Mouse (Mus musculus): ENCODE results near the gene Erbb3. TPM values are rescaled to one million over a fixed set of nuclear protein-coding genes. Genes with fewer than 3 reads are reported as not detected.
A peak's percentile ranks its signal among the peaks of the same experiment; 100 is the strongest.
"Not testable (repeated sequence)": the region's sequence is repeated elsewhere in the genome, so short reads cannot be mapped to it uniquely, and the experiment has no call there.

The Erbb3 gene
- polyA plus RNA-seq (2015; fragmentation: Nextera tagmentation; extraction: Ambion mirVana), result 30.5 and 31.5 TPM in 2 replicates

DNA sequence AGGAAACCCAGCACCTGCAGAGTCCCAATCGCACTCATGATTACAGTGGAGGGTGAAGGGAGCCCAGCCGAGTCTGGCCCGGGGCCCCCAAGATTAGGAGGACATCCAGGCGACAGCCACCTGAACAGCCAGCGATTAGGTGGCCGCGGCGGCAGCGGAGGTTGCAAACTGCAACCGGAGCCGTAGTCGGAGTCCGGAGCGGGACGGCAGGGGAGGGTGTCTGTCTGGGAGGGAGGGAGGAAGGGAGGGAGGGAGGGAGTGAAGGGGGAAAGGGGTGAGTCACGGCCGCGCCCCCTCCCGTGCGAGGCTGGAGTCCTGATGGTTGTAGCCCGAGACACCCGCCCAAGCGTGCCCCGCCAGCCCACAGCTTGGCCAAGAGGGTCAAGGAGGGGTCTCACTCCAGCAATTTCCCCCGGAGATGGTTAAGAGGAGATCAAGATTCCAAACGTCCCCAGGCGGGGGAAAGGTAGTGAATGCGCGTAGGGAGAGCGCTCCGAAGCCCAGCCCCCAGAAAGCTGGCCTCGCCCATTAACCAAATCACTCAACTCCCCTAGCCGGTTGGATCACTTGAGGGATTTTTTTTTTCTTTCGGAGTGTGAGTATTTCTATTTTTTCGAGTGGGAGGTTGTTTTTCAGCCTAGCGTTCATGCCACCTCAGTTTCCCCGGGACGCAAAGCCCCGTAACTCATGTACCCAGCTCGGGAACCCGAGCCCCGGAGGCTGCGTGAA lies at the start of gene Erbb3:
Erbb3 (minus strand) TSS at position 189 of the 729 bp plus-strand sequence.
- H3K36me3 ChIP-seq, result no peaks in the 10 kb centered on the region
- no peaks in the 10 kb centered on the region for H3K9me3 ChIP-seq
- H3K4me3 ChIP-seq (replicated peaks), result peak within 1 kb of the TSS; percentile 71
- H3K9ac ChIP-seq, result peak within 1 kb of the TSS; percentile 66
- peak within 1 kb of the TSS; percentile 95 for H3K4me2 ChIP-seq (replicated peaks)
- peaks cover 22% of the 10 kb centered on the region for H3K27me3 ChIP-seq (replicated peaks)
- H3K4me1 ChIP-seq (replicated peaks), result 0 out of 2 replicates have a peak, but pooled peaks cover 11% of the 10 kb centered on the region
- under 1% methylated on average over 43 of the region's 43 CpGs for WGBS
- peak within 1 kb of the TSS; percentile 88 for H3K27ac ChIP-seq
- peak; percentile 72 for ATAC-seq

DNA sequence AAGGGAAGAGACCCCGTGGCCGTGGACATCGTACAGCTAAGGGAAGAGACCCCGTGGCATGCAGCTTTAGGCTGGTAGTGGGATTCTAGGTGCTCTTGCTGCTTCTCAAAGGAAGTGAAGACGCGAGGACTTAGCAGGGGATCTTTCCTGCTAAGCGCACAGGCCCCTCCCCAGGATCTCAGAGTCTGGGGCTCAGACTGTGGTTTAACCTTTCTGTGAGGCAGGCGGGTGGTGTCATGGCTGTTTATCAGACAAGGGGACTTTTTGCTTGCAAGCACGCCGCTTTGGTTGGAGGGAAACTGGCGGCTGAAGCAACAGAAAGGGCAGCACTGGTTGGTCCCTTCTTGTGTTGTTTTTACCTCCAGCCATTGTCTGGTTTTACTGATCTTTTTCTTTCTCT lies 47.6 kb upstream of the Erbb3 start:
- Histone ChIP-seq H3K4me1 (replicated peaks) (no peaks in the 10 kb centered on the region), H3K9ac (no peak overlapping the region), H3K9me3 (no peaks in the 10 kb centered on the region), H3K27ac (no peak overlapping the region), H3K4me3 (replicated peaks) (no peak overlapping the region), H3K27me3 (replicated peaks) (no peaks in the 10 kb centered on the region), H3K36me3 (no peaks in the 10 kb centered on the region), H3K4me2 (replicated peaks) (no peak overlapping the region)
- ATAC-seq, result no peak
- 28% methylated on average over 11 of the region's 11 CpGs for WGBS

DNA sequence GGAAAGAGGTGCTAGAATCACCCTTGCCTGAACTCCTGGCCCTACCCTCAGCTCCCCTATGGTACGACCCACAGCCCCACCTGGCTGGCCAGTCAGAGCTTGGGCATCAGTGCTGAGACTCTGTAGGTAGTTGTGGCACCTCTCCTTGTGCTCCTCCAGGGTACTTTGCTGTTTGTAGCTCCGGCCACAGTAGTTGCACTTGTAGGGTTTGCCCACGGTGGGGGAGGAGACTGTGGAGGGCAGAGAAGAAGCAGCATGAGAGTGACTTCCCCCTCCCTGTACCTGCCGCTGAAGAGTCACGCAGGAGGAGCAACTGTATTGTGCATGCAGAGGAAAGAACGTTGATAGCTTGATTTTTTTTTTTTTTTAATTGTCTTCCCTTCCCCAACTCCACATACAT lies 47.1 kb upstream of the Erbb3 start:
- Histone ChIP-seq H3K4me1 (replicated peaks) (no peaks in the 10 kb centered on the region), H3K4me3 (replicated peaks) (no peak overlapping the region), H3K27me3 (replicated peaks) (no peaks in the 10 kb centered on the region), H3K36me3 (no peaks in the 10 kb centered on the region), H3K27ac (no peak overlapping the region), H3K9ac (no peak overlapping the region), H3K4me2 (replicated peaks) (no peak overlapping the region), H3K9me3 (no peaks in the 10 kb centered on the region)
- ATAC-seq, result no peak
- WGBS, result 59% methylated on average over 5 of the region's 6 CpGs

GRCm38 (mm10) chr10:128635697-128636096 lies 46.2 kb upstream of the Erbb3 start:
- no peak overlapping the region for H3K27ac ChIP-seq
- H3K36me3 ChIP-seq, result no peaks in the 10 kb centered on the region
- H3K4me2 ChIP-seq (replicated peaks), result no peak overlapping the region
- H3K4me1 ChIP-seq (replicated peaks), result no peaks in the 10 kb centered on the region
- no peak for ATAC-seq
- no peaks in the 10 kb centered on the region for H3K9me3 ChIP-seq
- 95% methylated on average over 13 of the region's 13 CpGs for WGBS
- no peak overlapping the region for H3K4me3 ChIP-seq (replicated peaks)
- H3K9ac ChIP-seq, result no peak overlapping the region
- no peaks in the 10 kb centered on the region for H3K27me3 ChIP-seq (replicated peaks)

DNA sequence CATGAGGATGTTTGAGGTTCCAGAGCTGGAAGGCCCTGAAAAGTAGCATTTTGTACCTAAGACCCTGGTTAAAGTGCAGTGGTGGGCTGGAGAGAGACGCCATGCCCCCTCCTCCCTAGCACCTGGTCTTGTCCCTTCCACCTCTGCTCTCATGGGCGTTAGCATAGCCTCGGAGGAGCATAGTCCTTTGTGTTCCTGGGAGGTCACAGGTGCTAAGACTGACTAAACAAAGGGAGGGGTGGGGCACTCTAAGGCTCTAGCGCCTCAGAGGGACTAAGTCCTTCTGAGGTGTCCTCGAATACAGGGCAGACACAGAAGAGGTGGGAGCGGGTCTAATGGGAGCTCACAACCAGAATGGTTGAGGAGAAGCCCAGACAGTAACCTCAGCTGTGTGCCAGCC lies 42.1 kb upstream of the Erbb3 start:
- H3K9me3 ChIP-seq, result no peaks in the 10 kb centered on the region
- no peak overlapping the region for H3K27ac ChIP-seq
- peak; percentile 34 for ATAC-seq
- H3K9ac ChIP-seq, result no peak overlapping the region
- H3K36me3 ChIP-seq, result no peaks in the 10 kb centered on the region
- WGBS, result 24% methylated on average over 6 of the region's 6 CpGs
- H3K4me2 ChIP-seq (replicated peaks), result no peak overlapping the region
- H3K4me1 ChIP-seq (replicated peaks), result no peaks in the 10 kb centered on the region
- H3K27me3 ChIP-seq (replicated peaks), result no peaks in the 10 kb centered on the region
- no peak overlapping the region for H3K4me3 ChIP-seq (replicated peaks)

- H3K27ac ChIP-seq, result not testable (repeated sequence)
Observed at GRCm38 (mm10) chr10:128630306-128630705, 40.9 kb upstream of the Erbb3 start.

DNA sequence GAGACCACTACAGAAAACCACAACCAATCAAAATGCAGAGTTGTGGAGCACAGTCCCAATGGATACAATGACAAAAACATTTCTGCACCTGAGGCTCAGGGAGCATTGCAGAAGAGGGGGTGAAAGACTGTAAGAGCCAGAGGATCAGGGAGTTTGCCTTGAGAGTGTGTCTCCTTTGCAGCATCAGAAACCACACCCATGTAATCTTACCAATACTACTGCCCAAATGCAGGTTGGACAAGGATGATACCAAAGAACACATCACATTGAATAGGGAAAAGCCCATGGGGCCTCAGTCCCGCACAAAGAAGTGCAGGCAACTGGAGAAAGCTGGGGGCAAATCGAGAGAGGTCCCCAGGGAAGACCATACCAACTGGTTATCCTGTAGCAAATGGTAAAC lies 40.3 kb upstream of the Erbb3 start:
- Histone ChIP-seq H3K4me1 (replicated peaks) (0 out of 2 replicates have a peak, but pooled peaks cover 4% of the 10 kb centered on the region), H3K9me3 (no peaks in the 10 kb centered on the region), H3K4me2 (replicated peaks) (no peak overlapping the region), H3K9ac (no peak overlapping the region), H3K36me3 (0 out of 2 replicates have a peak, but pooled peaks cover 2% of the 10 kb centered on the region), H3K27ac (no peak overlapping the region), H3K4me3 (replicated peaks) (no peak overlapping the region), H3K27me3 (replicated peaks) (no peaks in the 10 kb centered on the region)
- no peak for ATAC-seq
- WGBS, result 84% methylated on average over 2 of the region's 2 CpGs

More at GRCm38 (mm10) chr10:128630306-128630705, 40.9 kb upstream of the Erbb3 start:
- WGBS, result 86% methylated on average over 5 of the region's 5 CpGs
- not testable (repeated sequence) for H3K4me1 ChIP-seq (replicated peaks); H3K27me3 ChIP-seq (replicated peaks); H3K4me2 ChIP-seq (replicated peaks); H3K9me3 ChIP-seq; H3K9ac ChIP-seq; ATAC-seq; H3K36me3 ChIP-seq; H3K4me3 ChIP-seq (replicated peaks)

DNA sequence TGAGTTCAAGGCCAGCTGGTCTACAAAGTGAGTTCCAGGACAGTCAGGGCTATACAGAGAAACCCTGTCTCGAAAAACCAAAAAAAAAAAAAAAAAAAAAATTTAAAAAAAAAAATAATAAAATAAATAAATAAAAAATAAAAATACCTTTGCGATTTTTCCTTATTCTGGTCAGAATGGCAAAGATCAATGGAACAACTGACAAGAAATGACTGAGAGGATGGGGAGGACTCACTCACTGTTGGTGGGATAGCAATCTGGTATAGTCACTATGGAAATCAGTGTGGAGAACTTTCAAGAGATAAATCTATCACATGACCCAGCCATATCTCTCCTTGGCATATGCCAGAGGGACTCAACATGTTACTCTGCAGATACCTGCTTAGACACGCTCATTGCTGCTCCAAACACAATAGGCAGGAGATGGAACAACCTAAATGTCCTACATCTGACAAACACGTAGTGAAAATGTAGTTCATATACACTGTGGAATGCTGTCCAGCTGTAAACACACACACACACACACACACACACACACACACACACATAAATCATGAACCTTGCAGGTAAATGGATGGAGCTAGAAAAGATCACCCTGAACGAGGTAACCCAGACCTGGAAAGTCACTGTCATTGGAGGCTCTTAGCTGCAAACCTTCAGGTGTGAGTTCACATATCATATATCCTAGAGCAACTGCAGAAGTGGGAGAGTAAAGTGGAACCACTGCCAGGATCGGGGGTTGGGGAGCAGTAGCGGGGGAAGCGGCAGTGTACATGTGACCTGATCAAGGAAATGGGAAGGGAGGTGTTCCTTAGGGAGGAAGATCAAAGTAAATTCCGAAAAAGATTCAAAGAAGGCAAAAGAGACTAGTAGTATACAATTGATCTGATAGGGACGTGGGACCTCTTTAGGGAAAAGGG lies 38.2 kb upstream of the Erbb3 start:
- ATAC-seq, result no peak
- H3K27ac ChIP-seq, result no peak overlapping the region
- WGBS, result 84% methylated on average over 10 of the region's 10 CpGs
- H3K4me3 ChIP-seq (replicated peaks), result no peak overlapping the region
- no peak overlapping the region for H3K9ac ChIP-seq
- H3K36me3 ChIP-seq, result peaks cover 13% of the 10 kb centered on the region
- no peaks in the 10 kb centered on the region for H3K27me3 ChIP-seq (replicated peaks)
- no peak overlapping the region for H3K4me2 ChIP-seq (replicated peaks)
- H3K4me1 ChIP-seq (replicated peaks), result 0 out of 2 replicates have a peak, but pooled peaks cover 4% of the 10 kb centered on the region
- H3K9me3 ChIP-seq, result no peaks in the 10 kb centered on the region

DNA sequence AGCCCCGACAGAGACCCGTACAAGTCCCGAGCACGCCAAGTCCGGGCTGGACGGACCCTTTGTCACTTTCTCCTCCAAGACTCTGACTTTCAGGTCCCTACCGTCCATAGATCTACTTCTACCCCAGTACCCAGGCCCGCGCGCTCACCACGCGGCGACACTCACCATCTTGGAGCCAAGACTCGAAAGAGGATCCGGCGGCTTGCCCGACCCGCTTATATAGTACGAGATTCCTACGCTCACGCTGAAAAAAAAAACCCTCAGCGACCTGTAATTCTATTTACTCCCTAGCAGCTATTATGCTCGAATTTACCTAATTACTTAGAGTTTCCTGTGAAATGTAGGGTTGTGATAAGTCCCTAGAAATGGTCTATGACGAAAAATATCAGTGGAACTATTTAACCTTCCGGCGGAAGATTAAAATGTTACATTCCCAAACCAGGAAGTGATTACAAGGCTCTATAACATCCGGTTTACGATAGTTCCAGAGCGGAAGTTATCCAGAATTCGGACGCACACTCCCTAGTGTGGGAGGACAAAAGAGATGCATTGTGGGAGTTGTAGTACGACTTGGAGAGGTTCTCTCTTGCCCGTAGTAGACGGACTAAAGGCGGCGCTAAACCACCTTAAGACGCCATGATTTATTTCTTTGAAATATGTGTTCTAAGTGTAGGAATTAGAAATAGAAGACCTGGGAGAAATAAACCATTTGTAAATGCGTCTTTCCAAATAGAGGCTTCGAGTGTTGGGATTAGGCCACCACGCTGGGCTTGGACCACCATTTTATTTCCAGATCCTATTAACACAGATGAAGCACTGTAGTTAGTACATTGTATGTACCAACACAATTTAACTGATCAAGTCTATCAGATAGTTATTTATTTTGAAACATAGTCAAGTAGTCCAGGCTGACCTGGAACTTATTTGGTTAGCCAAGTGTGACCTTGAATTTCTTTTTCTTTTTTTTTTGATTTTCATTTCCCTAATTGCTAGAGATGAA lies 37.2 kb upstream of the Erbb3 start, which contains the start of gene Rps26:
Rps26 (minus strand) TSS at position 437 of the 1,000 bp plus-strand sequence.
- Histone ChIP-seq H3K4me1 (replicated peaks) (0 out of 2 replicates have a peak, but pooled peaks cover 4% of the 10 kb centered on the region), H3K4me3 (replicated peaks) (peak within 1 kb of the TSS; percentile 87)
- ATAC-seq, result peak; percentile 97

GRCm38 (mm10) chr10:128625287-128625894 lies 35.9 kb upstream of the Erbb3 start:
- H3K27me3 ChIP-seq (replicated peaks), result no peaks in the 10 kb centered on the region
- peak overlapping the region; percentile 87 for H3K4me3 ChIP-seq (replicated peaks)
- H3K9me3 ChIP-seq, result no peaks in the 10 kb centered on the region
- WGBS, result 40% methylated on average over 7 of the region's 7 CpGs
- peaks cover 13% of the 10 kb centered on the region for H3K36me3 ChIP-seq
- H3K27ac ChIP-seq, result peak overlapping the region; percentile 76
- no peak for ATAC-seq
- H3K4me2 ChIP-seq (replicated peaks), result peak overlapping the region; percentile 71
- H3K4me1 ChIP-seq (replicated peaks), result 0 out of 2 replicates have a peak, but pooled peaks cover 4% of the 10 kb centered on the region
- H3K9ac ChIP-seq, result peak overlapping the region; percentile 95

More for the DNA sequence above, 37.2 kb upstream of the Erbb3 start, which contains the start of gene Rps26:
- Histone ChIP-seq H3K4me2 (replicated peaks) (peak within 1 kb of the TSS; percentile 71), H3K27me3 (replicated peaks) (no peaks in the 10 kb centered on the region), H3K36me3 (peaks cover 13% of the 10 kb centered on the region), H3K9me3 (no peaks in the 10 kb centered on the region), H3K27ac (peak within 1 kb of the TSS; percentile 76), H3K9ac (peak within 1 kb of the TSS; percentile 95)
- WGBS, result under 1% methylated on average over 40 of the region's 40 CpGs

GRCm38 (mm10) chr10:128623106-128623613 lies 33.7 kb upstream of the Erbb3 start:
- H3K9ac ChIP-seq; H3K9me3 ChIP-seq; H3K4me3 ChIP-seq (replicated peaks); H3K27me3 ChIP-seq (replicated peaks); H3K4me2 ChIP-seq (replicated peaks); H3K27ac ChIP-seq; ATAC-seq; H3K4me1 ChIP-seq (replicated peaks): not testable (repeated sequence)
- WGBS, result 79% methylated on average over 4 of the region's 4 CpGs
- H3K36me3 ChIP-seq, result peaks cover 13% of the 10 kb centered on the region

All from intestine, embryonic 15.5 days (tissue).